Mouse (Mus musculus) heart, adult 2 months (tissue): Measurements from ENCODE around the gene Nlgn3.

ENCODE experiments used
- EP300 ChIP-seq: fragments of 200-500 bp; IDR thresholded peaks from 2 replicates; pipeline ENCODE4 v1.6.1; 2011; ENCODE audit warnings: low read depth, low read length, control low read depth; ENCODE audit not compliant: insufficient read depth
- POLR2A ChIP-seq: fragments of 200-500 bp; IDR thresholded peaks from 2 replicates; pipeline ENCODE4 v1.6.1; 2011; ENCODE audit warnings: mild to moderate bottlenecking, low read depth, low read length, control low read depth; ENCODE audit not compliant: insufficient read depth

- TF ChIP-seq POLR2A (no peak), EP300 (no peak)
These were observed 38.3 kb upstream of the Nlgn3 start for GRCm38 (mm10) chrX:101260441-101261325.
